Mouse (Mus musculus) CH12.LX (cell line): ENCODE data around the gene Arl15. TPM values are rescaled to one million over a fixed set of nuclear protein-coding genes. Genes with fewer than 3 reads are reported as not detected.

Experiments
- DNase-seq: peaks from one replicate; pipeline ENCODE4 v3.0.0-alpha.2; 2013; ENCODE audit errors: extremely low read depth
- H3K27ac ChIP-seq: 2 replicates; pipeline ENCODE4 v1.5.1; 2012; ENCODE audit warnings: low read depth, mild to moderate bottlenecking, control low read depth, moderate library complexity; ENCODE audit not compliant: insufficient read depth
- H3K27me3 ChIP-seq: replicated peaks from 2 replicates; pipeline ENCODE3; 2012; ENCODE audit warnings: inconsistent platforms
- H3K36me3 ChIP-seq, 2 experiments: replicated peaks in 1 of 2; 2 replicates each; pipeline versions ENCODE3 to v1.6.1; 2012; ENCODE audit warnings: inconsistent platforms in 1 of 2, low read length in 1 of 2, mild to moderate bottlenecking in 1 of 2, mixed read lengths in 1 of 2, moderate library complexity in 1 of 2; ENCODE audit not compliant: control insufficient read depth in 1 of 2, insufficient read depth in 1 of 2
- H3K4me1 ChIP-seq, 2 experiments: 2 replicates each; pipeline ENCODE4 v1.6.1; 2012; ENCODE audit warnings: inconsistent platforms in 1 of 2, moderate library complexity in 1 of 2; ENCODE audit not compliant: insufficient read depth in 2 of 2, control insufficient read depth in 1 of 2
- H3K4me2 ChIP-seq: 2 replicates; pipeline ENCODE4 v1.6.1; 2012; ENCODE audit warnings: low read depth, mild to moderate bottlenecking, control low read depth; ENCODE audit not compliant: poor library complexity, insufficient read depth, severe bottlenecking
- H3K4me3 ChIP-seq, 3 experiments: fragments of 150-350 bp in 1 of 3; sonication (generic) in 1 of 3; replicated peaks in 1 of 3; 2 replicates each; pipeline versions ENCODE3 to v1.5.1; 2011 to 2012; ENCODE audit warnings: low read depth in 2 of 3, low read length in 2 of 3, mild to moderate bottlenecking in 2 of 3, moderate library complexity in 2 of 3, control low read depth in 1 of 3, improper control_type of control experiment in 1 of 3, inconsistent platforms in 1 of 3, mixed read lengths in 1 of 3; ENCODE audit not compliant: poor library complexity in 1 of 3
- H3K79me2 ChIP-seq: replicated peaks from 2 replicates; pipeline ENCODE4 v1.6.1; 2012; ENCODE audit warnings: mild to moderate bottlenecking, moderate library complexity; ENCODE audit not compliant: control insufficient read depth, poor library complexity, insufficient read depth, severe bottlenecking; ENCODE audit errors: extremely low read depth
- H3K9ac ChIP-seq: 2 replicates; pipeline ENCODE4 v1.6.1; 2012; ENCODE audit warnings: low read depth, mild to moderate bottlenecking, control low read depth, moderate library complexity; ENCODE audit not compliant: insufficient read depth
- H3K9me3 ChIP-seq: replicated peaks from 2 replicates; pipeline ENCODE3; 2012; ENCODE audit warnings: low read length, inconsistent platforms, mixed read lengths
- BHLHE40 ChIP-seq: IDR thresholded peaks from 2 replicates; pipeline ENCODE4 v1.6.1; 2011; ENCODE audit warnings: mild to moderate bottlenecking, low read depth, low read length, improper control_type of control experiment
- CHD1 ChIP-seq: IDR thresholded peaks from 2 replicates; pipeline ENCODE4 v1.6.1; 2012; ENCODE audit warnings: low read depth, low read length, improper control_type of control experiment, inconsistent platforms
- CHD2 ChIP-seq: IDR thresholded peaks from 2 replicates; pipeline ENCODE4 v1.6.1; 2011; ENCODE audit warnings: low read length, improper control_type of control experiment
- E2F4 ChIP-seq: IDR thresholded peaks from 2 replicates; pipeline ENCODE4 v1.6.1; 2011; ENCODE audit warnings: low read depth, low read length, improper control_type of control experiment; ENCODE audit not compliant: insufficient replicate concordance
- ELF1 ChIP-seq: IDR thresholded peaks from 2 replicates; pipeline ENCODE4 v1.6.1; 2014; ENCODE audit warnings: low read depth, mild to moderate bottlenecking, inconsistent platforms, low read length, improper control_type of control experiment
- ETS1 ChIP-seq: conservative IDR thresholded peaks from 2 replicates; pipeline ENCODE4 v1.6.1; 2012; ENCODE audit warnings: low read depth, mild to moderate bottlenecking, inconsistent platforms, low read length, improper control_type of control experiment, moderate library complexity
- GABPA ChIP-seq: IDR thresholded peaks from 2 replicates; pipeline ENCODE4 v1.6.1; 2012; ENCODE audit warnings: low read depth, low read length, improper control_type of control experiment, inconsistent platforms; ENCODE audit not compliant: insufficient replicate concordance
- IRF4 ChIP-seq: IDR thresholded peaks from 2 replicates; pipeline ENCODE4 v1.6.1; 2014; ENCODE audit warnings: low read depth, mild to moderate bottlenecking, inconsistent platforms, low read length, improper control_type of control experiment
- JUN ChIP-seq: IDR thresholded peaks from 2 replicates; pipeline ENCODE4 v1.6.1; 2011; ENCODE audit warnings: low read depth, mild to moderate bottlenecking, low read length, improper control_type of control experiment, moderate library complexity; ENCODE audit not compliant: insufficient read depth
- KAT2A ChIP-seq: IDR thresholded peaks from 2 replicates; pipeline ENCODE4 v1.6.1; 2012; ENCODE audit warnings: low read length, improper control_type of control experiment, inconsistent platforms; ENCODE audit not compliant: insufficient replicate concordance
- MAFK ChIP-seq: IDR thresholded peaks from 2 replicates; pipeline ENCODE4 v1.6.1; 2011; ENCODE audit warnings: low read length, improper control_type of control experiment; ENCODE audit not compliant: insufficient replicate concordance
- MAX ChIP-seq: IDR thresholded peaks from 2 replicates; pipeline ENCODE4 v1.6.1; 2011; ENCODE audit warnings: low read length, improper control_type of control experiment
- MAZ ChIP-seq: IDR thresholded peaks from 2 replicates; pipeline ENCODE4 v1.6.1; 2012; ENCODE audit warnings: low read depth, mild to moderate bottlenecking, inconsistent platforms, low read length, improper control_type of control experiment, moderate library complexity
- NELFE ChIP-seq: IDR thresholded peaks from 2 replicates; pipeline ENCODE4 v1.6.1; 2011; ENCODE audit warnings: low read depth, low read length, improper control_type of control experiment
- NRF1 ChIP-seq: IDR thresholded peaks from 2 replicates; pipeline ENCODE4 v1.6.1; 2014; ENCODE audit warnings: low read depth, mild to moderate bottlenecking, inconsistent platforms, low read length, improper control_type of control experiment, moderate library complexity
- POLR2A ChIP-seq: IDR thresholded peaks from 2 replicates; pipeline ENCODE4 v1.6.1; 2011; ENCODE audit warnings: low read depth, mild to moderate bottlenecking, improper control_type of control experiment, low read length
- RAD21 ChIP-seq: IDR thresholded peaks from 2 replicates; pipeline ENCODE4 v1.6.1; 2011; ENCODE audit warnings: low read depth, mild to moderate bottlenecking, low read length, improper control_type of control experiment, moderate library complexity
- RCOR1 ChIP-seq: conservative IDR thresholded peaks from 2 replicates; pipeline ENCODE4 v1.6.1; 2012; ENCODE audit warnings: low read depth, mild to moderate bottlenecking, inconsistent platforms, low read length, improper control_type of control experiment
- TCF12 ChIP-seq: IDR thresholded peaks from 2 replicates; pipeline ENCODE4 v1.6.1; 2014; ENCODE audit warnings: low read depth, mild to moderate bottlenecking, inconsistent platforms, low read length, improper control_type of control experiment
- USF1 ChIP-seq: IDR thresholded peaks from 2 replicates; pipeline ENCODE4 v1.6.1; 2014; ENCODE audit warnings: low read depth, mild to moderate bottlenecking, inconsistent platforms, low read length, improper control_type of control experiment
- USF2 ChIP-seq: conservative IDR thresholded peaks from 2 replicates; pipeline ENCODE4 v1.6.1; 2011; ENCODE audit warnings: low read depth, low read length, improper control_type of control experiment
- ZC3H11A ChIP-seq: IDR thresholded peaks from 2 replicates; pipeline ENCODE4 v1.6.1; 2012; ENCODE audit warnings: low read depth, mild to moderate bottlenecking, inconsistent platforms, low read length, improper control_type of control experiment
- ZMIZ1 ChIP-seq: IDR thresholded peaks from 2 replicates; pipeline ENCODE4 v1.6.1; 2012; ENCODE audit warnings: low read depth, mild to moderate bottlenecking, inconsistent platforms, low read length, improper control_type of control experiment
- dilution Hi-C: fragments of 300-500 bp; cut with MboI; formaldehyde crosslinking; loops from 2 replicates; pipeline ENCODE4 v1.14.3; 2020; ENCODE audit warnings: low sequenced_read_pairs; ENCODE audit not compliant: extremely low pct_unique_long_range_greater_than_20kb, extremely low pct_ligation_motif_present
- in situ Hi-C: fragments of 300-500 bp; cut with MboI; formaldehyde crosslinking; loops from 3 replicates; pipeline ENCODE4 v1.14.3; 2019; ENCODE audit warnings: low sequenced_read_pairs, low pct_ligation_motif_present, low pct_unique_long_range_greater_than_20kb, mixed read lengths
- polyA plus RNA-seq: library from polyadenylated mRNA; unstranded; fragments of >175 nt; gene quantifications from 2 replicates; pipeline ENCODE4 v1.2.1, GENCODE M21; 2012; ENCODE audit warnings: low read depth; ENCODE audit not compliant: insufficient read length
- total RNA-seq, 2 experiments: library from RNA; depleted of rRNA; stranded (reverse); fragments of 300-350 nt in 1 of 2; fragments of >200 nt in 1 of 2; gene quantifications; 2 replicates each; pipeline ENCODE4 v1.2.3; 2012 to 2014

Gene Arl15
- total and polyA plus RNA-seq, 3 experiments = 2.2 to 5.2 (median 4.8) TPM

- no peak overlapping the region for H3K4me2 ChIP-seq
- H3K27ac ChIP-seq = no peak overlapping the region
- no peaks in the 10 kb centered on the region for H3K9me3 ChIP-seq
- H3K4me1 ChIP-seq = peaks cover 3 to 7% of the 10 kb centered on the region in 2 experiments; a peak in 2 of 4 replicates
- no peaks in the 10 kb centered on the region for H3K27me3 ChIP-seq
- dilution Hi-C loops = no loop called here
- TF ChIP-seq IRF4 (no peak), MAX (no peak), USF2 (no peak), KAT2A (no peak), MAFK (no peak), ELF1 (no peak)
- in situ Hi-C loops = no loop called here
- no peak overlapping the region for H3K4me3 ChIP-seq
- H3K9ac ChIP-seq = no peak overlapping the region
- DNase-seq = no peak
- peaks cover 0 to 4% of the 10 kb centered on the region in 2 experiments for H3K36me3 ChIP-seq
- no peaks in the 10 kb centered on the region for H3K79me2 ChIP-seq
Measured at GRCm38 (mm10) chr13:114106083-114106482, 311.8 kb downstream of the Arl15 start.

DNA sequence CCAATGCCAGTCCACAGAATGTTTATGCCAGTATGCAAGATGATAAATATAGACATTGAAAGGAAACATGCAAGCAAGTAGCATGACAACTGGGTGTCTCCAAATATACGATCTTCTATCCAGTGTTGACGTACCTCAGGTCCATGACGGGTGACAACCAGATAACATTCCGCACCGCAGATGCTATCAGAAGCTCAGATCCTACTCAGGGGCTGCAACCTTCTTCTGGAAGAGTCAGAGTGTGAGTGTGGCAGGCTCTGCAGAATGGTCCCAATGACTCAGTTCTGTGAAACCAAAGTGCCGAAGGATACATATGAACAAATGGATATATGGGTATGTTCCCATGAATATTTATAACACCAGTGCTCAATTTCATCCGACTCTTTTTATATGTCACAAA lies 313.2 kb downstream of the Arl15 start:
- H3K27me3 ChIP-seq = no peaks in the 10 kb centered on the region
- no peak for DNase-seq
- H3K9me3 ChIP-seq = no peaks in the 10 kb centered on the region
- no peak overlapping the region for H3K9ac ChIP-seq
- dilution Hi-C loops = no loop called here
- no peak overlapping the region for H3K27ac ChIP-seq
- H3K4me2 ChIP-seq = no peak overlapping the region
- peaks cover 3 to 7% of the 10 kb centered on the region in 2 experiments; a peak in 2 of 4 replicates for H3K4me1 ChIP-seq
- H3K4me3 ChIP-seq = no peak overlapping the region
- TF ChIP-seq IRF4 (no peak), MAFK (no peak), RAD21 (no peak), BHLHE40 (no peak), E2F4 (no peak), CHD2 (no peak), GABPA (no peak), NELFE (no peak), POLR2A (no peak), USF1 (no peak), ZMIZ1 (no peak), CHD1 (no peak), KAT2A (no peak), NRF1 (no peak), ZC3H11A (no peak), MAZ (no peak), ETS1 (no peak), RCOR1 (no peak), TCF12 (no peak), JUN (no peak)
- TF ChIP-seq, all 38 proteins: peak for 0
- Histone ChIP-seq H3K36me3 (peaks cover 0 to 6% of the 10 kb centered on the region in 2 experiments), H3K79me2 (no peaks in the 10 kb centered on the region)
- in situ Hi-C loops = no loop called here
